Mouse (Mus musculus): Measurements from ENCODE around the gene Cep152. TPM values are rescaled to one million over a fixed set of nuclear protein-coding genes. Genes with fewer than 3 reads are reported as not detected.

Cep152 gene
- total RNA-seq, 2 experiments from 2014 or later: 14.3 to 36.8 TPM

GRCm38 (mm10) chr2:125563884-125564283 lies 61.0 kb downstream of the Cep152 start:
- no peak for ATAC-seq (replicated peaks; ENCODE audit: low FRiP score, poor library complexity, severe bottlenecking)

- no peak for ATAC-seq (replicated peaks; ENCODE audit: low FRiP score, poor library complexity, severe bottlenecking)
Observed at GRCm38 (mm10) chr2:125562407-125562806, 62.5 kb downstream of the Cep152 start.

DNA sequence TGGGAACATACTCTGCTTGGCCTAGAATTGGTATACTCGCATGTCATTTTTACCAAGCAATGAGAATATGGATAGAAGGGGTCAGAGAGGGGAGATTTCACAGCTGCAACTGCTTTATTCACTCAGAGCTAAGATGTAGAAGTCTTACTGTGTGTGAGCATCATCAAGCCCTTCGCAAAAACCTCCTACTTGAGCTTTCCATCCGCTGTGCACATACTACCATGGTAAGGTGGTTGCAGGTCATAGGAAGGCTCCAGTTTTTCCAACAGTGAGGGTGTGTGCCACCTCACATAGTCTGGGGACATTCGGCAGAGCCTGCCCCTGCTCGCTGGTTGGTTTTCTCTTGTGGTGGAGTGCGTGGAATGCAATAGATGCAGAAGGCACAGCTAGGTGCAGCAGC lies 64.9 kb downstream of the Cep152 start:
- no peak for ATAC-seq (replicated peaks; ENCODE audit: low FRiP score, poor library complexity, severe bottlenecking)

GRCm38 (mm10) chr2:125558634-125559589 lies 66.0 kb downstream of the Cep152 start:
- no peak for ATAC-seq (replicated peaks; ENCODE audit: low FRiP score, poor library complexity, severe bottlenecking)

DNA sequence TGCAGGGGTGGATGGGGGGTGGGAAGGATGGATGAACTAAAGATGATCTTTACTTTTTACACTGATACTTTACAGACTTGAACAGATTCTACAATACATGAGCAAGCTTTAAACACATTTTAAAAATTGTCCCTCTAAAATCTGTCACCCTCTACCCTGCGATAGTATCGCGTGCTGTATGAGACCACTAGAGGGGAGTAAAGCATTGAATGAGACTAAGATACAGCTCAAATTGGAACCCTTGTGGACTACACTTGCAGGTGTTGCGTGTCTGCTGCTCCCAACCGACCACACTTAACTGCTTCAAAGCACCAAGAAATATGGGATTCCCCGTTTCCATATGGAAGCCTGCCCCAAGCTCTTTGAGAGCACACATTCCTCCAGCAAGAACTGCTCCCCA lies 69.1 kb downstream of the Cep152 start:
- no peak for ATAC-seq (replicated peaks; ENCODE audit: low FRiP score, poor library complexity, severe bottlenecking)

DNA sequence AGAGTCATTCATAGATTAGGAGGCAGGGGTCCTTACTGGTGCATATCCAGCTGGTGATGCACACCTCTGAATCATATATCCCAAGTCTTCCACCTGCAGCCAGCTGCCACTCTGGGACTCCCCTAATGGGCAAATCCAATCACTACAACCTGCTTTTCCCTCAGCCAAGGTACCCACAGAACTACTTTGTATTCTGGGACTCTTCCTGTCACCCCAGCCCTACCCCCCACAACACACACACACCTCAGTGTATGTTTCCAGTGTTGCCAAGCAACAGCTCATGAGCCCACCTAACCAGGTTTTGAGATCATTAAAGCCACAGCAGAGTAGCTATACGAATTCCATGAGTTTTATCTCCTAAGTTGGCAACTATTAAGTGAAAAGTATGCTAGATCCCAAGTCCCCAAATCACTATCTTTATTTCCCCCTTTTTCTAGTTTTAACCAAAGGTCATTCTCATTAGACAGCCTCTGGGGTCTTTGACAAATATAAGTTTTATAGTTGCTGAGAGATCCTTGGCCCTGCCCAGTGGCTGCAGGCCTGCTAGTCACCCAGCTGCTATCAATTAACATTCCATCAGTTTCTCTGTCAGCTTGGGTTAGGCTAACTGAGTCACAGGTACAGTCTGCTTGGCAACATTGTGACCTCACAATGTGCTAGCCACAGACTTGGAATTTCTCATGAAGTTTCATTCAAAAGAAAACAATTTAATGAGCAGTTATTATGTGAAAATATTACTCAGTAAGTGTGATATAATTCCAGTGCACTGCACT lies 75.9 kb downstream of the Cep152 start:
- no peak for ATAC-seq (replicated peaks; ENCODE audit: low FRiP score, poor library complexity, severe bottlenecking)

DNA sequence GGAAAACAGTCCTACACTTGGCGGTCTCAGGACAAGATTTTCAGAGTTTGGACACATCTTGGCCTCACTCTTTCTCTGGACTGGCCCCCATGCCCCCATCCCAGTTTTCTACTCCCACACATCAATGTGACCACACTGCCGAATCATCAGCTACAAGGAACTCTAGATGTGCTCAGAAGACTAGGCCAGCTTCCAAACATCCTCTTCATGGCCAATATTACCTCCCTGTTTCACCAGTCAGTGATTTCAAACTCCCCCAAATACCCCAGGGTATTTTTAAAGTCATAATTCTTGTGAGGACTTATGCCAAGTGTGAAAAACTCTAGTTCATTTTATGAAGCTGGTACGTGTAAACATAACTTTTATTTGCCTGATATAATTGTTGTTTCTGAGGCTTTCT lies 79.9 kb downstream of the Cep152 start:
- no peak for ATAC-seq (replicated peaks; ENCODE audit: low FRiP score, poor library complexity, severe bottlenecking)

GRCm38 (mm10) chr2:125543646-125544045 lies 81.3 kb downstream of the Cep152 start:
- no peak for ATAC-seq (replicated peaks; ENCODE audit: low FRiP score, poor library complexity, severe bottlenecking)

DNA sequence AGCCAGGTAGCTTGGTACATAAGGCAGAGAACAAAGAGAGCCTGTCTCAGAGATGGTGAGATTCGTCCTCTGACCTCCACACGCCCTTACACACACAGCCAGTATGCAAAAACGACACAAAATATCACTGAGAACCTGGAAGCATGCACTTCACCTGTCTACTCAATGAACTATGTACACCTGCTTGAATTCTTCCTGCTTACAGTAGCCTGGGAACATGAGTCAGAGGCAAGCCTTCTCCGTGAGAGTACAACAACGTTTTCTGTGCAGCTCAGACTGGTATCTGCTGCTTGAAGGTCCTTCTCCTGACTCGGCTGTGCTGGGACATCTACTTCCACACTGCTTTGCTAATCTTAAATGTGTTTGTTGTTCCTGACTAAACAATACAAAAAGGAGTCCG lies 83.5 kb downstream of the Cep152 start:
- no peak for ATAC-seq (replicated peaks; ENCODE audit: low FRiP score, poor library complexity, severe bottlenecking)

- no peak for ATAC-seq (replicated peaks; ENCODE audit: low FRiP score, poor library complexity, severe bottlenecking)
Observed at GRCm38 (mm10) chr2:125540579-125540978, 84.3 kb downstream of the Cep152 start.

GRCm38 (mm10) chr2:125539640-125540039 lies 85.3 kb downstream of the Cep152 start:
- no peak for ATAC-seq (replicated peaks; ENCODE audit: low FRiP score, poor library complexity, severe bottlenecking)

DNA sequence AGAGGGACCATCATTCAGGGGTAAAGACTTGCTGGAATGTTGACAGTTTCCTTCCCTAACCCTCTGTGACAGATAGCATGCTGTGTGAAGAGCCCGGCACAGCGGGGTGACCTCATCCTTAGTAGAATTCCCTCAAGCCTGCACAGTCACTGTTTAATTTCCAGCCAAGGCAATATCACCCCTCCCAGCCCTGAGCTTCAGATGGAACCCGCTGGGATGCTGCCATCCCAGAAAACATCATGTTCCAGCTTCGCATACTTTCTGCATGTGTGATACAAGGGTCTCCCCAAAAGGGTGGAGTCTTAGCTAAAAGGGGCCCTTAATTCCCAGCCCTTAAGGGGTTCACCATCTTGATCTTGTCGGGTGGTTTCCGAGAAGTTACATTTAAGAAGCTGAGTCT lies 94.2 kb downstream of the Cep152 start:
- ATAC-seq (replicated peaks; ENCODE audit: low FRiP score, poor library complexity, severe bottlenecking): no peak

GRCm38 (mm10) chr2:125526566-125526965 lies 98.3 kb downstream of the Cep152 start:
- ATAC-seq (replicated peaks; ENCODE audit: low FRiP score, poor library complexity, severe bottlenecking): no peak

DNA sequence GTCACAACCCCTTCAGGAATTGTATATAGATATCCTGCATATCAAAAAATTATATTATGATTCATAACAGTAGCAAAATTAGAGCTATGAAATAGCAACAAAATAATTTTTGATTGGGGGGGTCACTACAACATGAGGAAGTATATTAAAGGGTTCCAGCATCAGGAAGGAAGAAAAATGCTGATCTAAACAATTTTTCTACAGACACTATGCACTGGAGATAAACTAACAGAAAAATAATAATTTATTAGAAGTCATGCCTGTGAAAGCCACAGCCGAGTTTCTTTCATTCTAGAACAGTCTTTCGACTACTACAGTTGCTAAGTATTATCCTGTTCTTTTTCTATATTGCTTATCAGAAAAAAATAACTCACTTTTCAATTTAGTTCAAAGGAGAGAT lies 99.4 kb downstream of the Cep152 start:
- no peak for ATAC-seq (replicated peaks; ENCODE audit: low FRiP score, poor library complexity, severe bottlenecking)

DNA sequence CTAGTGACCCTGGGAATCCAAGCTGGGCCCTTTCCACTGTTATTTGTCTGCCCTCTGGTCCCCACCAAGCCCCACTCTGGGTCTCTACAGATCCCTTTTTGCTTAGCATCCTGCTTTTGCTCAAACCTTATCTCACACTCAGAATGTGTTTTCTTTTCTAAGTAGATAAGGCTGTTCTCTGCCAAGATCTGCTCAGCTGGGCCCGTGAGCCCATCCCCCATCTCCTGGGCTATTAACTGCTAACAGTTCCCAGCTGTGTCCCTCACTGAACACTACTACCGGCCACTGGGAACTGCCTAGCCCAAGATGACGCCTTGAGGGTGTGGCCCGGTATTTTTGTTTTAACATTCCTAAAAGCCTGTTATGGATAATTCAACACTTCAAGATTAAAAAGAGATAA lies 108.3 kb downstream of the Cep152 start:
- ATAC-seq (replicated peaks; ENCODE audit: low FRiP score, poor library complexity, severe bottlenecking): no peak

DNA sequence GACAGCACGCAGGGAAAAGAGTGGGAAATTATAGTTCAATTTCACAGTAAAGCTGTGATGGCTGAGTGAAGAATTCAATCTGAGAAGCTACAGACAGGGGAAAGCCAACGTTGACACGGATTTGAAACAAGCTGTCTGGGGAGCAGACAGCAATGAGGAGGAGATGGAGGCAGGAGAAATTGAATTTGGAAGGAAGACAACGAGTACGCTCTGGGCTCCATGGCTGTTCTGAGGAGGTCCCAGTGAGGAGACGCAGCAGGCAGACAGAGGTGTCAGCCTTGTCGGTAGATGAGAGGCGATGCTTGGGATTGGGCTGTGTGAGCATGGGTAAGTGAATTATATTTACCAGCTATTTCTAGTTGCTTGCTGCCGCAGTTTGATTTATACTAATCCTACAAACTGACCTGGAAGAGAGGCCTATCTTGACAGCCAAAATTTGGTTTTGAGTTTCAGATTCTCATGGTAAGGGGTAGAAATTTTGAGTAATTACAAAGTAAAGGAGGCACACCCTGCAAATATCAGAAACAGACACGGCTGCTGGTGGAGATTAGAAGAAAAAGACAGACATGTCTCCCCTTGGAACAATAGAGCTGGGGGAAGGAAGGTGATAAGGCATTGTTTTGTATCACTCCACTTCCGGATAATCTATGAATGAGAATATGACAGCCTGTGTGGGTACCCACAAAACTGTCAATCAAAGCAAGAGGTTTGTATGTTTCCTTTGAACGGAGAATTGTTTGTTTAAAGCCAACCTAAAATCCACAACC lies 109.4 kb downstream of the Cep152 start:
- no peak for ATAC-seq (replicated peaks; ENCODE audit: low FRiP score, poor library complexity, severe bottlenecking)

DNA sequence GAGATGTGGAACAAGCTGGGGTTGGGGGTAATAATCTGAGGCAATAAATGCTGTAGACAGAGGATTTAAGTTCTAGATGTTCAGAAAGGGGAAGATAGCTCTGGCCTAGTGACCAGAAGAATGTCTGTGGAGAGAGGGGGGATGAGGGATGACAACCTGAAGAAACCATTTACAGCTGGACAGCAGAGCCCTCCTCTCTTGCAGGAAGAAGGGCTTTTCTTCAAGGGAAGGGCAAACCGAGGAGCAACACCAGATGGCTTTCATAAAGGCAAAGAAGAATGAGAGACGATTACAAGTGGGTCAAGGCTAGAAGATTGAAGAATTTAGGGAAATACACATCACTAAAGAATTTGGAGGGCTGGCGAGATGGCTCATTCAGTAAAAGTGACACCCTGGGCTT lies 110.5 kb downstream of the Cep152 start:
- no peak for ATAC-seq (replicated peaks; ENCODE audit: low FRiP score, poor library complexity, severe bottlenecking)

Measured in erythroid progenitor cell, adult 5-6 weeks (primary cell).